Mouse (Mus musculus) heart, embryonic 15.5 days (tissue): ENCODE results near the gene Mcoln2. TPM values are rescaled to one million over a fixed set of nuclear protein-coding genes. Genes with fewer than 3 reads are reported as not detected.
A peak's percentile ranks its signal among the peaks of the same experiment; 100 is the strongest.

Source experiments
- ATAC-seq: fragments of 200-750 bp; cut with Nextera tagmentation; replicated peaks from 2 replicates; pipeline ENCODE4 v1.8.0; 2017; ENCODE audit warnings: low read depth, moderate TSS enrichment; ENCODE audit not compliant: insufficient number of reproducible peaks, insufficient read depth, low FRiP score
- H3K27ac ChIP-seq: fragments of 300-500 bp; sonication (generic); 2 replicates; pipeline ENCODE4 v1.5.1; 2015; ENCODE audit warnings: mild to moderate bottlenecking, inconsistent platforms
- H3K27me3 ChIP-seq: fragments of 300-500 bp; sonication (generic); 2 replicates; pipeline ENCODE4 v1.6.1; 2015; ENCODE audit warnings: inconsistent platforms
- H3K36me3 ChIP-seq: fragments of 300-500 bp; sonication (generic); 2 replicates; pipeline ENCODE4 v1.6.1; 2015; ENCODE audit warnings: mild to moderate bottlenecking, inconsistent platforms
- H3K4me1 ChIP-seq: fragments of 300-500 bp; sonication (generic); replicated peaks from 2 replicates; pipeline ENCODE4 v1.6.1; 2015; ENCODE audit warnings: inconsistent platforms
- H3K4me2 ChIP-seq: fragments of 300-500 bp; sonication (generic); 2 replicates; pipeline ENCODE4 v1.6.1; 2015; ENCODE audit warnings: inconsistent platforms, mild to moderate bottlenecking, moderate library complexity
- H3K4me3 ChIP-seq: fragments of 300-500 bp; sonication (generic); 2 replicates; pipeline ENCODE4 v1.5.1; 2015; ENCODE audit warnings: mild to moderate bottlenecking, inconsistent platforms
- H3K9ac ChIP-seq: fragments of 300-500 bp; sonication (generic); 2 replicates; pipeline ENCODE4 v1.6.1; 2015; ENCODE audit warnings: mild to moderate bottlenecking, inconsistent platforms
- H3K9me3 ChIP-seq: fragments of 300-500 bp; sonication (generic); replicated peaks from 2 replicates; pipeline ENCODE4 v1.6.1; 2016; ENCODE audit warnings: inconsistent platforms
- WGBS: fragments of 180-500 bp; shearing (Covaris S2); methylation state at CpG from one replicate; pipeline ENCODE4 v1.1.7; 2015; ENCODE audit warnings: mixed read lengths; 5-methylcytosine and 5-hydroxymethylcytosine counted together
- polyA plus RNA-seq: library from polyadenylated mRNA; unstranded; fragments of >200 nt; fragmentation: Nextera tagmentation; extraction: Ambion mirVana; gene quantifications from 2 replicates; pipeline ENCODE4 v1.2.1, GENCODE M21; 2015

Gene Mcoln2
- polyA plus RNA-seq, 1 experiment from 2014 or later: 0.35 TPM

DNA sequence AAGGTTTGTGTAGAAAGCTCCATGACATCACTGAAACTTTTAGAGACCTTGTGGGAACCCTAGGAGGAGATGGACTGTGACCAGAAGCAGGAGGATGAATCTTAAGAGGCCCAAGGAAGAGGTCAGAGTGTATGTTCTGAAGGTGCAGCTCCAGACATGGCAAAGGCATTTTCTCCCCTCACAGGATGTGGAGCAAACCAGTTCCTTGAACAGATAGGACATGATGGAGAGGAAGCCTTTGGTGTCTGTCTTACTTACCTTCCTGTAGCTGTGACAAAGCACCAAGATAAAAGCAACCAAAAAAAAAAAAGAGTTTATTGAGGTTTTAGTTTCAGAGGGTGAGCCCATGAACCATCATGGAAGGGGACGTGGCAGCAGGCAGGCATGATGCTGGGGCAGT is 42.9 kb downstream of the Mcoln2 start:
- Histone ChIP-seq H3K4me1 (peaks cover 15% of the 10 kb centered on the region), H3K36me3 (no peaks in the 10 kb centered on the region), H3K27me3 (no peaks in the 10 kb centered on the region), H3K4me2 (no peak overlapping the region), H3K27ac (no peak overlapping the region), H3K9ac (no peak overlapping the region), H3K9me3 (no peaks in the 10 kb centered on the region), H3K4me3 (no peak overlapping the region)
- 83% methylated on average over 1 of the region's 1 CpGs for WGBS
- no peak for ATAC-seq

DNA sequence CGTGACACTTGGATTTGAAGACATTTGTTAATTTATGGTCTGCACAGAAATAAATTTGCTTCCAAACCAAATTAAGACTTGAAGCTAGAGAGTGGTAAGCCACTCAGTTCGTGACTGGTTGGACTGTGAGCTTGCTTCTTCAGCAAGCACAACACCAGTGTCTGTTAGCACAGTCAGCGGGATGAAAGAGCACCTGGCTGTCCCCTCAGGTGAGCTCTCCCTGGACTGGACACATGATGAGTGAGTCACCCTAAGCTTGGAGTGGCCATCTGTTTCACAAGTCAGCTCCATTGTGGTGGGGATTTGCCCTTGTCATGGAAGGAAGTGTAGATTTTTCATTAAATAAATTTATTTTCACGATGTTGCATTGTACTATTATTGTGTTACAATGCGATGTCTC is 45.5 kb downstream of the Mcoln2 start:
- Histone ChIP-seq H3K36me3 (no peaks in the 10 kb centered on the region), H3K27me3 (no peaks in the 10 kb centered on the region), H3K27ac (no peak overlapping the region), H3K4me3 (no peak overlapping the region), H3K4me1 (peaks cover 27% of the 10 kb centered on the region), H3K9ac (no peak overlapping the region), H3K9me3 (no peaks in the 10 kb centered on the region), H3K4me2 (no peak overlapping the region)
- ATAC-seq: no peak
- WGBS: 80% methylated on average over 5 of the region's 5 CpGs

DNA sequence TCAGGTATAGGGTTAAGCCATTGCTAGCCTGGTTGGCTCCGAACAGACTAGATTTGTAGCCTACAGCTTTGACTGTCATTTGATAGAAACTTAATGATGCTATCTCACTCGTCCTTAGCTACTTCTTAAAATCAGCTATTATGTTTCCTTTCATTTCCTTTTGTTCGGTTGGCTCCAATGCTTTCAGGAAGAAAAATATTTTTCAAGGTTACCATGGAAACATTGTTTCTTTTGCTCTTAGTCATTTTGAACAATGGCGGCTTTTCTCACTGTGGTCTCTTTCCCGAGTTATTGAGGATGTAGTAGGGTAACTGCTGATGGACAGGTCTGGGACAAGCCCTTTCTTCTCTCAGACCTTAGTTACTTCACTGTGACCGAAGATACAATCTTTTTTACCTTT is 46.7 kb downstream of the Mcoln2 start:
- Histone ChIP-seq H3K27ac (peak overlapping the region; percentile 85), H3K4me1 (peaks cover 24% of the 10 kb centered on the region), H3K9ac (no peak overlapping the region), H3K9me3 (no peaks in the 10 kb centered on the region), H3K4me2 (no peak overlapping the region), H3K36me3 (no peaks in the 10 kb centered on the region), H3K4me3 (no peak overlapping the region), H3K27me3 (no peaks in the 10 kb centered on the region)
- 60% methylated on average over 6 of the region's 6 CpGs for WGBS
- no peak for ATAC-seq

DNA sequence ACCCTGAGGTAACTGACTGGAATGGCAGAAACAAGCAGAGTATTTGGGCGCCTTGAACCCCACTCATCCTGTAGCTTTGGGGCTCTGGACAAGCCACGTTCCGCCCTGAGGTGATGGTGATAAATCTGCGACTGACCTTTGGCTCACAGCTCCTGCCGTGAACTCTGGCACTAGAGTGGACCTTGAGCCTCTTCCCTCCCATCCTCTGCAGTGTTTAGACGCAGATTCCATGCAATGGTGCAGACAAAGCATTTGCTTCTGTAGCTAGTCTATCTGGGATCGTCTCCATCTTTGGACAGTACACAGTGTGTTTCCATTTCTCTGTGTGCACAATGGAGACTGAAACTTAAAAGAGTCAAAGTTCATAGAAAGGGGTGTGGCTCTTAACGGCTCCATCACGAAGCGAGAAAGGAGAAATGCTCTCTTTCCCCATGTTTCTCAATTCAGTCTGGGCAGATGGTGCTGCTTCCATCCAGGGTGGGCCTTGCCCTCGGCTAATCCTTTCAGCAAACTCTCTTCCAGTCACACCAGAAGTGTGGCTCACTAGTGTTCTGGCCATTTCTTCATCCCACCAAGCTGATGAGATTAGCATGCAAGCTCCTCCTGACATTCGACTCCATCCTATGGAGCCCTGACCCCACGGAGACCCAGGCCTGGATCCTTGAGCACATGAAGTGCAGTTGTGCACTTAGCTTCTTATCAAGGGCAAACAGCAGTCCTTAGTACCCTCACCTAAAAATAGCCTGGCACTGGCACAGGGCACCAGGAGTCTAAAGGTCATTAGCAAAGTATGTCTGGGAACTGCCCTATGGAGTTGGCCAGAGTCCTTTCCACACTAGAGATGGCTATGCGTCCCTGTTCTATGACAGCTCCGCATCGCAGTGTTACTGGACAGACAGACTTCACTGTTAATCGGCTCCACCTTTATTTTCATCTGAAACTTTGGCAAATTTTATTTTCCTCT is 47.4 kb downstream of the Mcoln2 start:
- peak; percentile 72 for ATAC-seq
- H3K27me3 ChIP-seq: no peaks in the 10 kb centered on the region
- H3K9ac ChIP-seq: no peak overlapping the region
- peak overlapping the region; percentile 31; the same call in 1 of the 2 replicates for H3K4me2 ChIP-seq
- peaks cover 22% of the 10 kb centered on the region for H3K4me1 ChIP-seq
- 63% methylated on average over 17 of the region's 17 CpGs for WGBS
- peak overlapping the region; percentile 85 for H3K27ac ChIP-seq
- H3K9me3 ChIP-seq: no peaks in the 10 kb centered on the region
- H3K4me3 ChIP-seq: no peak overlapping the region
- H3K36me3 ChIP-seq: no peaks in the 10 kb centered on the region

DNA sequence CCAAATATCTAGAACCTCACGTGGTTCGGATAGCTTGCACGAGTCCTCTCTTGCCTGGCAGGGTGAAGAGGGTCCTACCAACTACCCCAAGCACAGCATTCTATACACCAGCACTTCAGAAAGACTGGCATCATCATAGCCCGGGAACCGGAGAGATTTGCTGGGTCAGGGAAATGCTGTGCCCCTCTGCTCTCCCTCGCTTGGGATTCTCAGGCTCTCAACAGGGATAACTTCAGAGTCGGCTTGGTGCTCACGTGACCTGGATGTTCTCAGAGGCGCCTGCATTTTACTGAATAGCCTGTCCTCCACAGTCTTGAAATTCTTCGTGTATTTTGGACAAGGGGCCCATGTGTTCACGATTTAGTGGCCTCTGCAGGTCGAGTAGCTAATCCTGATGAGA is 48.2 kb downstream of the Mcoln2 start:
- H3K9ac ChIP-seq: no peak overlapping the region
- H3K9me3 ChIP-seq: no peaks in the 10 kb centered on the region
- peak; percentile 44; the same call in 1 of the 2 replicates for ATAC-seq
- no peaks in the 10 kb centered on the region for H3K36me3 ChIP-seq
- WGBS: 53% methylated on average over 12 of the region's 12 CpGs
- no peaks in the 10 kb centered on the region for H3K27me3 ChIP-seq
- H3K27ac ChIP-seq: peak overlapping the region; percentile 85
- peak overlapping the region; percentile 31; the same call in 1 of the 2 replicates for H3K4me2 ChIP-seq
- H3K4me3 ChIP-seq: no peak overlapping the region
- peaks cover 22% of the 10 kb centered on the region for H3K4me1 ChIP-seq

DNA sequence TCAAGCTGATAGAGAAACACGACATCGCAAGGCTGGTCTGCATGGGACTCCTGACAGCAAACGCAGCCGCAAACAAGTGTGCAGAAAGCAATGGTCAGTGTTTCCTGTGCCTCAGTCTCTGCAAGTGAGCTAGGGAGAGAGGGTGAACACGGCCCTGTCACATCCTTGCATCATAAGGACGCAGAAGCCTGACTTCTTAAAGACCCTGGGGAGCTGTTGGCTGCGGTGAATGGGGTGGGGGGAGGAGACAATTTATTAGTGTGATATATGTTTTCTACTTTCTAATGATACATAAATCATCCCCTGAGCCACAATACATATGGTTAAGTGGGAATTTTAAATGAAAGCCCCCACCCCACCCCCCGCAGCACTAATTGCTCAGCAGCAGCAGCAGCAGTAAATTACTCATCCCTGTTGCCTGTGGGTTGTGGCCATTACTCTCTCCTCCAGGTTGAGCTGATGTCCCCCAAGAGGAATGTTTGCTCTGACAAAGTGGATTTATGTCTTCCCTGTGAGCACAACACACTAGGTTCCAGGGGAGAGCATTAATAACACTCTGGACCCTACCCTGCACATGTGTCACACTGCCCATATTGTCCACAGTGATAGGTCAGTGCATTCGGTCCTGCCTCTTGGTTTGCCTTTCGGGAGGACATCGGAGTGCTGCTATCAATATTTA is 49.3 kb downstream of the Mcoln2 start:
- H3K4me3 ChIP-seq: no peak overlapping the region
- 76% methylated on average over 11 of the region's 11 CpGs for WGBS
- no peaks in the 10 kb centered on the region for H3K9me3 ChIP-seq
- H3K36me3 ChIP-seq: no peaks in the 10 kb centered on the region
- no peak overlapping the region for H3K27ac ChIP-seq
- H3K4me1 ChIP-seq: peaks cover 22% of the 10 kb centered on the region
- no peak for ATAC-seq
- no peaks in the 10 kb centered on the region for H3K27me3 ChIP-seq
- H3K4me2 ChIP-seq: no peak overlapping the region
- H3K9ac ChIP-seq: no peak overlapping the region

DNA sequence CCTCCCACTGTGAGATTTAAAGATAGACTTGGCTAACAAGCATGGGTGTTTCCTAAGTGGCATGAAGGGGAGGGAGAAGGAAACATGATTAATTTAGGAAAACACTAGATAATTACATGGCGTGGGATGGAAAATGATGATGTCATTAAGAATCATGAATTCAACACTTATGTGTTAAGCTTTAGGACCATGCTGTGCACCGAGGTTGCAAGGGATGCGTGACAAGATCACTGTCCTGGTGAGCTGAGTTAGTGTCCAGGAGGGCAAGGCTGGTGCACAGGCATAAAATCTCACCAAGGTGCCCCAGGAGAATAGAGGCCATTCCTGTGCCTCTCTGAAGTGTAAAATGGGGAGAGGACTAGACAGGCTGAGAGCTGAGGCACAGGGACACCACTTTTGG is 49.9 kb downstream of the Mcoln2 start:
- Histone ChIP-seq H3K36me3 (no peaks in the 10 kb centered on the region), H3K4me1 (peaks cover 27% of the 10 kb centered on the region), H3K27me3 (no peaks in the 10 kb centered on the region), H3K4me2 (no peak overlapping the region), H3K27ac (no peak overlapping the region), H3K9ac (no peak overlapping the region), H3K9me3 (no peaks in the 10 kb centered on the region), H3K4me3 (no peak overlapping the region)
- WGBS: 71% methylated on average over 3 of the region's 3 CpGs
- no peak for ATAC-seq

DNA sequence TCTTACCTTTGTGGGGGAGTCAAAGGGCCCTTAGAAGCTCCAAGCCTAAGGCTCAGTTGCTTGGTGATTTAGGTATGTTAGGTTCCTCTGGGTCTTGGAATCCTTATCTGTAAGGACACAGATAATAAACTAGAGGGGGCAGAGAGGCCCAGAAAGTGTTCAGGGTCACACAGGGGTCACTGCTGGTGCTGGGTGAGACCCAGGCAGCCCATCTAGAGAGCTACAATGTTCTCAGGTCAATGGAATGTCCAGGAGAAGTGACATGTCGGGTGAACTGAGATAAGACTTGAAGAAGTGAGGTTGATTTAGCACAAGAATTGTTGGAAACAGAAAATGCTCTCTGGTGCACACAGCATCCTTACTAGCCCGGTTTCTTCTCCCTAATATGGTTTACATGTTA is 54.7 kb downstream of the Mcoln2 start:
- peaks cover 24% of the 10 kb centered on the region for H3K4me1 ChIP-seq
- no peaks in the 10 kb centered on the region for H3K9me3 ChIP-seq
- H3K4me2 ChIP-seq: no peak overlapping the region
- no peaks in the 10 kb centered on the region for H3K27me3 ChIP-seq
- H3K27ac ChIP-seq: peak overlapping the region; percentile 69
- no peaks in the 10 kb centered on the region for H3K36me3 ChIP-seq
- ATAC-seq: 0 out of 2 replicates have a peak, but pooled peaks have one; percentile 53
- 8% methylated on average over 2 of the region's 2 CpGs for WGBS
- H3K9ac ChIP-seq: no peak overlapping the region
- no peak overlapping the region for H3K4me3 ChIP-seq

DNA sequence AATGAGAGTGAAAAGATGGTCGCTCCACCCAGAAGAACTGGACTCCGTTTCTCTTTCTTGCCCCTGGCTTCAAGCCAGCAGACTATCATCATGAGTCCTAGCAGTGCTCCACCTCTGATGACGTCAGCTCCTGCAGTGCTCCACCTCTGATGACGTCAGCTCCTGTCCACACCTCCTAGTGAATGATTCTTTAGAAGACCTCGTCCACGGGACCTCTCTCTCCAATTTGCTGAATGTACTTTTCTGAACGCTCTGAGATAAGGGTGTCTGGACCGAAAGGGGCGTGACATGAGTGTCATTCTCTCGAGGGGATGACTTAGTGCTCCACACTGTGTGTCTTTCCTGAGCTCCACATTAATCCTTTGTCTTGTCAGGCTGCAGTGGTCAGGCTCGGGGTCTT is 55.7 kb downstream of the Mcoln2 start:
- Histone ChIP-seq H3K4me3 (no peak overlapping the region), H3K4me2 (0 out of 2 replicates have a peak overlapping the region, but pooled peaks have one; percentile 11), H3K27me3 (no peaks in the 10 kb centered on the region), H3K36me3 (no peaks in the 10 kb centered on the region), H3K27ac (0 out of 2 replicates have a peak overlapping the region, but pooled peaks have one; percentile 11), H3K9me3 (no peaks in the 10 kb centered on the region), H3K9ac (no peak overlapping the region), H3K4me1 (peaks cover 24% of the 10 kb centered on the region)
- WGBS: 17% methylated on average over 11 of the region's 11 CpGs
- ATAC-seq: no peak

DNA sequence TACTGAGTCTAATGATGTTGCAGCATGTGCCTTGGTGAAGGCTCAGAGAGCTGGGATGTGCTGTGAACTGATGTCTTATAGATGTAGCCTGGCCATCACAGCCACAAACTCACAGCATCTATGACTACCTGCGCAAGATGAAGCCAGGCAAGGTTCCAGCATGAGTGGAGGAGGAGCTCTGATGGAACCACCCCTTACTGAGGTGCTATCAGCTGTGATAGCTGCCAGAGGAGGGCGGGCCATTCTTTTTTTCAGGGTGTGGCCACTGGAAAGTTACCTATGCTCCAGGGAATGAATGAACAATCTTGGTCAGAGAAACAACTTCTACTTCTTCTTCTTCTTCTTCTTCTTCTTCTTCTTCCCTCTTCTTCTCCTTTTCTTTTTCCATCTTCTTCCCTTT is 57.0 kb downstream of the Mcoln2 start:
- Histone ChIP-seq H3K9me3 (no peaks in the 10 kb centered on the region), H3K27me3 (no peaks in the 10 kb centered on the region), H3K4me1 (peaks cover 24% of the 10 kb centered on the region), H3K36me3 (no peaks in the 10 kb centered on the region), H3K27ac (no peak overlapping the region), H3K9ac (no peak overlapping the region), H3K4me3 (no peak overlapping the region), H3K4me2 (no peak overlapping the region)
- 88% methylated on average over 2 of the region's 2 CpGs for WGBS
- no peak for ATAC-seq

DNA sequence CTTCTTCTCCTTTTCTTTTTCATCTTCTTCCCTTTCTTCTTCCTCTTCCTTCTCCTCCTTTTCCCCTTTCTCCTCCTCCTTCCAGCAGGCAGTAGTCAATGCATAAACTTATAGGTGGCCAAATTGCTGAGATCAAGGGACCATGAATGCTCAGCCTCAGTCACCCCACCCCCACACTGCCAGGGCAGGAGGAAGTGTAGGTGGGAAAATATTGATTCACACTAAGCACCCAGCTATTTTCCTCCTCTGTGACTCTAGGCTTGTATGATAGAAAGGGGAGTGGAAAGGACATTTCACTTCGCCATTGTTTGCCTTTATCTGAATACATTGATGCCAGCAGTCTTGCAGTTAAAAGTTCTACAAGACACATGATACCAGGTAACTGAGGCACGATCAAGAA is 57.8 kb downstream of the Mcoln2 start:
- WGBS: 45% methylated on average over 2 of the region's 2 CpGs
- Histone ChIP-seq H3K9me3 (no peaks in the 10 kb centered on the region), H3K4me2 (no peak overlapping the region), H3K27ac (no peak overlapping the region), H3K9ac (no peak overlapping the region), H3K4me3 (no peak overlapping the region), H3K4me1 (peaks cover 24% of the 10 kb centered on the region), H3K36me3 (no peaks in the 10 kb centered on the region), H3K27me3 (no peaks in the 10 kb centered on the region)
- ATAC-seq: no peak
